Mouse (Mus musculus) lung, postnatal 0 days (tissue): ENCODE measurements around the gene Ankrd13b. TPM values are rescaled to one million over a fixed set of nuclear protein-coding genes. Genes with fewer than 3 reads are reported as not detected.

Experiments used
- ATAC-seq: fragments of 200-750 bp; cut with Nextera tagmentation; 2 replicates; pipeline ENCODE4 v1.8.0; 2017; ENCODE audit warnings: moderate library complexity
- DNase-seq: peaks from one replicate; pipeline ENCODE4 v3.0.0-alpha.2; 2016; ENCODE audit warnings: low spot score
- H3K27ac ChIP-seq: fragments of 300-500 bp; sonication (generic); 2 replicates; pipeline ENCODE4 v1.5.1; 2014; ENCODE audit warnings: antibody characterized with exemption, mild to moderate bottlenecking, low read length, mixed read lengths
- H3K27me3 ChIP-seq: fragments of 300-500 bp; sonication (generic); replicated peaks from 2 replicates; pipeline ENCODE4 v1.6.1; 2014; ENCODE audit warnings: low read length, mixed read lengths; ENCODE audit not compliant: insufficient read depth
- H3K36me3 ChIP-seq: fragments of 300-500 bp; sonication (generic); 2 replicates; pipeline ENCODE4 v1.6.1; 2014; ENCODE audit warnings: low read length, mixed read lengths; ENCODE audit not compliant: insufficient read depth
- H3K4me1 ChIP-seq: fragments of 300-500 bp; sonication (generic); 2 replicates; pipeline ENCODE4 v1.6.1; 2014; ENCODE audit warnings: antibody characterized with exemption, low read depth, low read length, mixed read lengths; ENCODE audit not compliant: insufficient read depth
- H3K4me2 ChIP-seq: fragments of 300-500 bp; sonication (generic); replicated peaks from 2 replicates; pipeline ENCODE4 v1.6.1; 2014; ENCODE audit warnings: low read depth, mild to moderate bottlenecking, low read length, moderate library complexity, mixed read lengths
- H3K4me3 ChIP-seq: fragments of 300-500 bp; sonication (generic); 2 replicates; pipeline ENCODE4 v1.5.1; 2014; ENCODE audit warnings: low read depth, low read length
- H3K9ac ChIP-seq: fragments of 300-500 bp; sonication (generic); replicated peaks from 2 replicates; pipeline ENCODE4 v1.6.1; 2014; ENCODE audit warnings: low read depth, mild to moderate bottlenecking
- H3K9me3 ChIP-seq: fragments of 300-500 bp; sonication (generic); 2 replicates; pipeline ENCODE4 v1.6.1; 2016; ENCODE audit warnings: low read length, mixed read lengths
- CTCF ChIP-seq: IDR thresholded peaks from 2 replicates; pipeline ENCODE4 v1.5.1; 2016; ENCODE audit warnings: antibody characterized with exemption, mild to moderate bottlenecking
- EP300 ChIP-seq: IDR thresholded peaks from 2 replicates; pipeline ENCODE4 v1.6.1; 2016; ENCODE audit warnings: antibody characterized with exemption, mild to moderate bottlenecking, control low read depth
- WGBS: fragments of 180-500 bp; shearing (Covaris S2); extraction: QIAGEN DNeasy Blood & Tissue Kit; methylation state at CpG from one replicate; pipeline ENCODE4 v1.1.7; 2014; 5-methylcytosine and 5-hydroxymethylcytosine counted together
- polyA plus RNA-seq: library from polyadenylated mRNA; unstranded; fragments of >200 nt; fragmentation: Nextera tagmentation; extraction: Ambion mirVana; gene quantifications from 2 replicates; pipeline ENCODE4 v1.2.1, GENCODE M21; 2015

Gene Ankrd13b
- polyA plus RNA-seq, 1 experiment from 2014 or later = 2.2 TPM

- Histone ChIP-seq H3K9ac (peak overlapping the region; percentile 48), H3K36me3 (no peaks in the 10 kb centered on the region), H3K27me3 (no peaks in the 10 kb centered on the region), H3K9me3 (no peaks in the 10 kb centered on the region), H3K4me1 (peaks cover 25% of the 10 kb centered on the region), H3K4me3 (peak overlapping the region; percentile 78), H3K4me2 (peak overlapping the region; percentile 99), H3K27ac (no peak overlapping the region)
- 6% methylated on average over 42 of the region's 55 CpGs for WGBS
- DNase-seq (peak; percentile 25), ATAC-seq (no peak)
- TF ChIP-seq CTCF = no peak
- TF ChIP-seq EP300 = no peak
Measured at GRCm38 (mm10) chr11:77488771-77489581, 502 bp downstream of the Ankrd13b start.

- H3K4me2 ChIP-seq = no peak overlapping the region
Measured at GRCm38 (mm10) chr11:77486798-77487197, 2.7 kb downstream of the Ankrd13b start.

GRCm38 (mm10) chr11:77485229-77485628 lies 4.2 kb downstream of the Ankrd13b start:
- no peaks in the 10 kb centered on the region for H3K9me3 ChIP-seq

More at GRCm38 (mm10) chr11:77486798-77487197, 2.7 kb downstream of the Ankrd13b start:
- DNase-seq (no peak), ATAC-seq (no peak)
- H3K36me3 ChIP-seq = no peaks in the 10 kb centered on the region
- 42% methylated on average over 5 of the region's 5 CpGs for WGBS
- H3K4me1 ChIP-seq = peaks cover 21% of the 10 kb centered on the region
- peak; percentile 23; the same call in 1 of the 2 replicates for TF ChIP-seq CTCF
- no peak for TF ChIP-seq EP300
- no peaks in the 10 kb centered on the region for H3K9me3 ChIP-seq
- no peaks in the 10 kb centered on the region for H3K27me3 ChIP-seq
- H3K4me3 ChIP-seq = no peak overlapping the region
- H3K9ac ChIP-seq = no peak overlapping the region
- H3K27ac ChIP-seq = no peak overlapping the region

GRCm38 (mm10) chr11:77483510-77484255 lies 5.8 kb downstream of the Ankrd13b start:
- no peak overlapping the region for H3K4me3 ChIP-seq
- H3K9me3 ChIP-seq = no peaks in the 10 kb centered on the region
- ATAC-seq = no peak
- H3K9ac ChIP-seq = no peak overlapping the region
- H3K27ac ChIP-seq = no peak overlapping the region
- TF ChIP-seq EP300 (no peak), CTCF (no peak)
- DNase-seq = no peak
- H3K4me1 ChIP-seq = no peaks in the 10 kb centered on the region; the same call in 1 of the 2 replicates
- 29% methylated on average over 11 of the region's 11 CpGs for WGBS
- H3K36me3 ChIP-seq = no peaks in the 10 kb centered on the region
- no peak overlapping the region for H3K4me2 ChIP-seq
- H3K27me3 ChIP-seq = no peaks in the 10 kb centered on the region

More at GRCm38 (mm10) chr11:77485229-77485628, 4.2 kb downstream of the Ankrd13b start:
- Histone ChIP-seq H3K36me3 (no peaks in the 10 kb centered on the region), H3K4me1 (peaks cover 10% of the 10 kb centered on the region; the same call in 1 of the 2 replicates), H3K4me3 (no peak overlapping the region), H3K27ac (no peak overlapping the region), H3K27me3 (no peaks in the 10 kb centered on the region), H3K9ac (no peak overlapping the region), H3K4me2 (no peak overlapping the region)
- no peak for TF ChIP-seq EP300
- no peak for TF ChIP-seq CTCF
- 67% methylated on average over 6 of the region's 6 CpGs for WGBS
- ATAC-seq (no peak), DNase-seq (no peak)

- Histone ChIP-seq H3K4me2 (no peak overlapping the region), H3K27ac (no peak overlapping the region), H3K4me1 (no peaks in the 10 kb centered on the region; the same call in 1 of the 2 replicates), H3K27me3 (no peaks in the 10 kb centered on the region), H3K36me3 (no peaks in the 10 kb centered on the region), H3K4me3 (no peak overlapping the region), H3K9me3 (no peaks in the 10 kb centered on the region), H3K9ac (no peak overlapping the region)
- ATAC-seq = no peak
- no peak for DNase-seq
- WGBS = 55% methylated on average over 3 of the region's 3 CpGs
- TF ChIP-seq EP300 = no peak
- TF ChIP-seq CTCF = no peak
Measured at GRCm38 (mm10) chr11:77483043-77483442, 6.4 kb downstream of the Ankrd13b start.

- H3K4me2 ChIP-seq = no peak overlapping the region
- no peaks in the 10 kb centered on the region for H3K9me3 ChIP-seq
- no peak overlapping the region for H3K27ac ChIP-seq
- no peak overlapping the region for H3K4me3 ChIP-seq
- 91% methylated on average over 6 of the region's 6 CpGs for WGBS
- H3K36me3 ChIP-seq = no peaks in the 10 kb centered on the region
- DNase-seq (no peak), ATAC-seq (no peak)
- no peaks in the 10 kb centered on the region for H3K27me3 ChIP-seq
- H3K4me1 ChIP-seq = no peaks in the 10 kb centered on the region
- no peak overlapping the region for H3K9ac ChIP-seq
- no peak for TF ChIP-seq EP300
Measured at GRCm38 (mm10) chr11:77476895-77477294, 12.6 kb downstream of the Ankrd13b start.
